Mouse (Mus musculus) embryonic facial prominence, embryonic 13.5 days (tissue): ENCODE results near the gene Rsad1. TPM values are rescaled to one million over a fixed set of nuclear protein-coding genes. Genes with fewer than 3 reads are reported as not detected.

Experiments
- ATAC-seq: fragments of 200-750 bp; cut with Nextera tagmentation; 2 replicates; pipeline ENCODE4 v1.8.0; 2017; ENCODE audit warnings: low read depth; ENCODE audit not compliant: insufficient number of reproducible peaks, insufficient read depth, low FRiP score, low TSS enrichment
- H3K27ac ChIP-seq: fragments of 300-500 bp; sonication (generic); 2 replicates; pipeline ENCODE4 v1.5.1; 2015; ENCODE audit warnings: moderate library complexity, mild to moderate bottlenecking, inconsistent platforms
- H3K27me3 ChIP-seq: fragments of 300-500 bp; sonication (generic); 2 replicates; pipeline ENCODE4 v1.6.1; 2015; ENCODE audit warnings: mild to moderate bottlenecking, inconsistent platforms
- H3K36me3 ChIP-seq: fragments of 300-500 bp; sonication (generic); 2 replicates; pipeline ENCODE4 v1.6.1; 2015; ENCODE audit warnings: mild to moderate bottlenecking, inconsistent platforms
- H3K4me1 ChIP-seq: fragments of 300-500 bp; sonication (generic); 2 replicates; pipeline ENCODE4 v1.6.1; 2015; ENCODE audit warnings: inconsistent platforms
- H3K4me2 ChIP-seq: fragments of 300-500 bp; sonication (generic); 2 replicates; pipeline ENCODE4 v1.6.1; 2015; ENCODE audit warnings: moderate library complexity, mild to moderate bottlenecking, inconsistent platforms
- H3K4me3 ChIP-seq: fragments of 300-500 bp; sonication (generic); 2 replicates; pipeline ENCODE4 v1.5.1; 2015; ENCODE audit warnings: mild to moderate bottlenecking, inconsistent platforms
- H3K9ac ChIP-seq: fragments of 300-500 bp; sonication (generic); 2 replicates; pipeline ENCODE4 v1.6.1; 2015; ENCODE audit warnings: mild to moderate bottlenecking, inconsistent platforms
- H3K9me3 ChIP-seq: fragments of 300-500 bp; sonication (generic); 2 replicates; pipeline ENCODE4 v1.6.1; 2016; ENCODE audit warnings: inconsistent platforms
- WGBS: fragments of 180-500 bp; shearing (Covaris S2); methylation state at CpG from one replicate; pipeline ENCODE4 v1.1.7; 2015; ENCODE audit warnings: mixed read lengths; 5-methylcytosine and 5-hydroxymethylcytosine counted together
- polyA plus RNA-seq: library from polyadenylated mRNA; unstranded; fragments of >200 nt; fragmentation: Nextera tagmentation; extraction: Ambion mirVana; gene quantifications from 2 replicates; pipeline ENCODE4 v1.2.1, GENCODE M21; 2015

The Rsad1 gene
- polyA plus RNA-seq, 1 experiment from 2014 or later, result 4.6 TPM

DNA sequence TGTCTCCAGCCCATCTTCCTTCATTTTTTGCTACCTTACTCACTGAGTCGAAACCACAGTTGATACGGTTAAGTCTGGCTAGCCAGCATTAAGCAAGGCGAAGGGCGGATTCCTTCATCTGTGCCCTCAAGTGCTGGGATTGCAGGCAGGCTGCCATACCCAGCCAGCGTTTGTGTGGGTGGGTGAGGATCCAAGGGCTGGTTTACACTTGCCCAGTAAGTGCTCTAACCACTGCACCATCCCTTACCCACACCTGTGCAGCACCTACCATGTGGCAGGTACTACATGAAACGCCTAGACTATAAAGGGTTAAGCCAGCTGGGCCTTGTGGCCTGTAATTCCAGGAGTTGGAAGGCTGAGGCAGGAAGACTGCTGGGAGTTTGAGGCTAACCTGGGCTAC, 1.8 kb downstream of the Rsad1 start:
- Histone ChIP-seq H3K4me3 (no peak overlapping the region), H3K4me2 (no peak overlapping the region), H3K9me3 (no peaks in the 10 kb centered on the region), H3K27me3 (no peaks in the 10 kb centered on the region), H3K4me1 (peaks cover 30% of the 10 kb centered on the region), H3K9ac (no peak overlapping the region), H3K36me3 (peaks cover 3% of the 10 kb centered on the region), H3K27ac (no peak overlapping the region)
- no peak for ATAC-seq
- 88% methylated on average over 6 of the region's 6 CpGs for WGBS

DNA sequence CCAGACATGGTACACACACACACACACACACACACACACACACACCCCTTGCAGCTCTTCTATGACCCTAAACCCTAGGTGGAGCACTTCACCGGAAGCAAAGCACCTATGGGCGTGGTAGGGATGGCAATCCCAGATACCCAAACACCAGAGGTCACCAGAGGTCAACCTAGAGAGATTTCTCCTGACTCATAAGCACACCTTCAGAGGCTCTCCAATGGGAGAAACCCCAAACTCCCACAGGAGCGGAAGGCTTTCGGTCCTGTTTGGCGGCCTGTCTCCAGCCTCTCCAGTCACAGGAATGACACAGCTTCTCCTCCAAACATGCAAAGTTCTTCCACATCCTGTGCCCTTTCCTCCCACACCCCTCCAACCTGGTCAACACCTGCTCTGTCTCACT, 2.7 kb downstream of the Rsad1 start:
- H3K9me3 ChIP-seq, result no peaks in the 10 kb centered on the region
- 92% methylated on average over 5 of the region's 5 CpGs for WGBS
- peaks cover 5% of the 10 kb centered on the region; the same call in 1 of the 2 replicates for H3K36me3 ChIP-seq
- no peak overlapping the region for H3K9ac ChIP-seq
- no peak overlapping the region for H3K27ac ChIP-seq
- no peak for ATAC-seq
- H3K27me3 ChIP-seq, result no peaks in the 10 kb centered on the region
- H3K4me2 ChIP-seq, result no peak overlapping the region
- peaks cover 30% of the 10 kb centered on the region for H3K4me1 ChIP-seq
- H3K4me3 ChIP-seq, result no peak overlapping the region

DNA sequence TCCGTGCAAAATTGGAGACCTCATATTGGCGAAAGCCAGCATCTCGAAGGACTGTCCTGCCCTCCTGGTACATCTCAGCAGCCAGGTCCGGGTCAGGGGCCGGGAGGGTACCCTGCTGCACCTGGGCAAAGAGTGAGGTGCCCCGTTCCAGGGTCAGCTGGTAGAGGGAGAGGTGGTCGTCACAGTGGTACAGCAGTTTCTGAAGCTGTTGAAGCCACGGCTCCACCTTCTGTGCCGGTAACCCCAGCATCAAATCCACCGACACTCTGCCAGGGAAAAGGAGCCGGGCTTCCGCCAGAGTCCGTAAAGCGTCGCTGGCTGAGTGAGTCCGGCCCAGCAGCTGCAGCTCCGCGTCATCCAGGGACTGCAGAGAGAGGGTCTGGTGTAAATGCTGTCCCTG, 4.6 kb downstream of the Rsad1 start:
- peaks cover 21% of the 10 kb centered on the region for H3K4me1 ChIP-seq
- H3K27ac ChIP-seq, result no peak overlapping the region
- 61% methylated on average over 18 of the region's 18 CpGs for WGBS
- peak overlapping the region; percentile 21 for H3K4me2 ChIP-seq
- H3K4me3 ChIP-seq, result no peak overlapping the region
- H3K9me3 ChIP-seq, result no peaks in the 10 kb centered on the region
- no peak overlapping the region for H3K9ac ChIP-seq
- H3K27me3 ChIP-seq, result no peaks in the 10 kb centered on the region
- no peak for ATAC-seq
- H3K36me3 ChIP-seq, result peaks cover 5% of the 10 kb centered on the region; the same call in 1 of the 2 replicates

DNA sequence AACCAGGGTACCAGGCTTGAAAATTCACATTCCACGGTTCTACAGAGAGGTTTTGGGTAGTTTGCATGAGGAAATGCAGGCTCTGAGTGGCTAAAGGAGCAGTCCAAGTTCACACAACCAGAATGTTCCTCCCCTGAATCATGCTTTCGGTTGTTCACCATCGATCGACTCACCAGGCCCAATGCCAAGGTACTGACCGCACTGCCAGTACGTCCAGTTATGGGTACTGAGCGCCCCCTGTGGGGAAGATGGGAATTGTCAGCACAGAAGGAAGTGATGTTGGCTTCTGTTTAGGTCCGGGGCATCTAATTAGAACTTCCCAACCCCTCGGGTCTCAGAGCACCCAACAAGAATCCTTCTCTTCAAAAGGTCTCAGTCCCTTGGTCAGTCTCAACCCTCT, 5.1 kb downstream of the Rsad1 start:
- ATAC-seq, result no peak
- H3K9ac ChIP-seq, result no peak overlapping the region

DNA sequence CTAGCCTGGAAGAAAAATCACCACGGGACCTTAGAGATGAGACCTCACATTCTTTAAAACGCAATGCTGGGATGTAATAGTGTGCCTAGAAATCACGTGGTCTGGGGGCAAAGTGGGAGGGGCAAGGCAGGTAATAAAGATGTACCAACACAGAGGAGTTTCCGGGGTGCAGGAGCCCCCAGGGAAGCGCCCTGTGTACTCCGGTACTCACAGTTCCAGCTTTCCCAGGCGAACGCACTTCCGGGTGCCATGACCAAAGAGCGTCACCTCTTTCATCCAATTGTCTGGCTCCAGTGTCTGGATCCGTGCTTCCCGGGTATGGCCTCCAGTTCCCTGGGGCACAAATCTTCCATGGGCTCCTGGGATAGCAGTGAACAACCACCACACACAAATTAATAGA, 5.7 kb downstream of the Rsad1 start:
- no peak overlapping the region for H3K4me2 ChIP-seq
- 83% methylated on average over 12 of the region's 12 CpGs for WGBS
- no peak overlapping the region for H3K4me3 ChIP-seq
- no peak for ATAC-seq
- no peak overlapping the region for H3K27ac ChIP-seq
- no peak overlapping the region for H3K9ac ChIP-seq
- H3K4me1 ChIP-seq, result peaks cover 26% of the 10 kb centered on the region
- H3K9me3 ChIP-seq, result no peaks in the 10 kb centered on the region
- peaks cover 5% of the 10 kb centered on the region; the same call in 1 of the 2 replicates for H3K36me3 ChIP-seq
- no peaks in the 10 kb centered on the region for H3K27me3 ChIP-seq

More for the DNA sequence above, 5.1 kb downstream of the Rsad1 start:
- no peak overlapping the region for H3K27ac ChIP-seq
- 28% methylated on average over 9 of the region's 9 CpGs for WGBS
- H3K4me1 ChIP-seq, result peaks cover 22% of the 10 kb centered on the region
- H3K36me3 ChIP-seq, result peaks cover 5% of the 10 kb centered on the region; the same call in 1 of the 2 replicates
- no peak overlapping the region for H3K4me3 ChIP-seq
- H3K27me3 ChIP-seq, result no peaks in the 10 kb centered on the region
- no peaks in the 10 kb centered on the region for H3K9me3 ChIP-seq
- H3K4me2 ChIP-seq, result peak overlapping the region; percentile 21

DNA sequence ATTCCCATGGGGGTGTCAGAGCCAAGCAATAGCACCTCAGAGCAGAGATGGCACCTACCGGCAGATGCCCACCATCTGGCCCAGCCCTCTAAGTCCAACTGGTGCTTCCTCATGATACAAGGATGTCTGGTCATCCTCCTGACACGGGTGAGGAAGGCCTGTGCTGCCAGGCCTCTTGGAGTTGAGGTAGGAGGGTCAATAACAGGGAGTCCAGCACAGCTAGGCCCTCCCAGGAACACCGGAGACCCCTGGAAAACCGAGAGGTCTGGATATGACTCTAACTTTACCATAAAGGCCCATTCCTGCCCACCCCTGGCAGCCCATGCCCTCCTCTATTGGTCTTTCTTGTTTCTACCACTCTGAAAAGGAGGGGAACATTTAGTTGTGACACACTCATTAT, 6.7 kb downstream of the Rsad1 start:
- Histone ChIP-seq H3K27me3 (no peaks in the 10 kb centered on the region), H3K36me3 (peaks cover 5% of the 10 kb centered on the region; the same call in 1 of the 2 replicates), H3K9ac (no peak overlapping the region), H3K4me3 (no peak overlapping the region), H3K4me2 (no peak overlapping the region), H3K9me3 (no peaks in the 10 kb centered on the region), H3K27ac (no peak overlapping the region), H3K4me1 (peaks cover 21% of the 10 kb centered on the region)
- 90% methylated on average over 4 of the region's 4 CpGs for WGBS
- ATAC-seq, result no peak

DNA sequence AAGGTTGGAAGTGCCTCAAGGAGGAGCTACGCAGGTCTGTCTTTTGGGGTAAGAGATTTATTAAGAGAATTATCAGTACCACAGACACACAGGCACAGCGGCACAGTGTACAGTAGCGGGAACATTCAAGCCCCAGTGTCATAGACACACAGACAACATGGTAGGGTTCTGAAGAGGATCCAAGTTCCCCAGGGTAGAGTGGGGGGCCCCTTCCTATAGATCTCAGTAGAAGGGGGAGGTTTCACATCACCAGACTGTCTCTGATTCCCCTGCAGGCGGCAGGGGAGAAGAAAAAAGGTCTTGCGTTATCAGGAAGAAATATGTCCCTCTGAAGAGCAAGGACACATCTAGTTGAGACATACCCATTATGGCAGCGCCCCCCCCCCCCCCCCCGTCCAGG, 9.3 kb downstream of the Rsad1 start:
- ATAC-seq, result no peak

DNA sequence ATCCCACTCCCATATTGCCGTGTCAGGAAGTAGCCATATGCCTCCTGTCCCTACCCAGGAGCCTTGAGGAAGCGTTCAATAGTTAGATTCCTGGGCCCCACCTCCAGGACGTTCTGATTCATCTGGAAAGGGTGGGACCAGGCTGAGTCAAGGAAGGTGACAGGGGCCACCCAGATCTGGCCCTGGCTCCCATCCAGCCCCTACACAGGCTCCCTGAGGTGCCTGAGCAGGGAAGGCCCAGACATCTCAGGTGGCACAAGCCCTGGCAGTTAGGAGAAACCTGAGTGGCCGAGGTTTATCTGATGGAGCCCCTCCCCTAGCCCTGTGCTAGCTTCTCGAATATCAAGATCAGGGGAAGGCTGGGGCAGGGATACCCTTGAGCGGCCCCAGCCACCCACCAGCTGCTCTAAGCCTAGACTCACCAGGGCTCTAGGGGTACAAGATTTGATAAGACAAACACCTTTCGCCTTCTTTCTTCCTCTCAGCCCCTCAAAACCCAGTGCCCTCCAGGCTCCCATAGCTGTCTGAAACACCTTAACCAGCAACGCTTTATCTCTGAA, 10.2 kb downstream of the Rsad1 start:
- H3K27me3 ChIP-seq, result no peaks in the 10 kb centered on the region
- peaks cover 5% of the 10 kb centered on the region; the same call in 1 of the 2 replicates for H3K36me3 ChIP-seq
- H3K4me3 ChIP-seq, result no peak overlapping the region
- no peak overlapping the region for H3K27ac ChIP-seq
- peak overlapping the region; percentile 49; the same call in 1 of the 2 replicates for H3K9ac ChIP-seq
- no peak overlapping the region for H3K4me2 ChIP-seq
- 38% methylated on average over 8 of the region's 8 CpGs for WGBS
- ATAC-seq, result 0 out of 2 replicates have a peak, but pooled peaks have one; percentile 23
- no peaks in the 10 kb centered on the region for H3K9me3 ChIP-seq
- peaks cover 14% of the 10 kb centered on the region for H3K4me1 ChIP-seq

More for the DNA sequence above, 9.3 kb downstream of the Rsad1 start:
- no peaks in the 10 kb centered on the region for H3K9me3 ChIP-seq
- peaks cover 5% of the 10 kb centered on the region; the same call in 1 of the 2 replicates for H3K36me3 ChIP-seq
- H3K9ac ChIP-seq, result no peak overlapping the region
- H3K4me2 ChIP-seq, result no peak overlapping the region
- no peak overlapping the region for H3K27ac ChIP-seq
- peaks cover 24% of the 10 kb centered on the region for H3K4me1 ChIP-seq
- no peaks in the 10 kb centered on the region for H3K27me3 ChIP-seq
- H3K4me3 ChIP-seq, result no peak overlapping the region
- 80% methylated on average over 7 of the region's 7 CpGs for WGBS

DNA sequence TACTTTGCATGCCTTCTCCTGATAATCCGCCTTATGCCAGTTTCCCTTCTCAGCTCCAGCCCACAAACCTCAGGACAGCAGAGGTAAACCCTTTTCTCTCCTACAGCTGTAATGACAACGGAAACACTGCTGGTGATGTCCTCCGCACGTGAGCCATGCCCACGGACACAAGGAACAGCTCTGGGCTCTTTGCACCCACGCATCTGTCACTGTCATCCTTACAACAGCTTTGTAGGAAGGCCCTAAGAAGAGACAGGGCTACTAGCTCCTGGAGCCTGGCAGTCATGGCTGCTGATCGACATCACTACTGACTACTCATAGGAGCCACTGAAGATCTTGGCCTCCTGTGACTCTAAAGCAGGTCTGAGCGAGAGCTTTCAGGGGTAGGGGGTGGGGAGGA, 15.9 kb downstream of the Rsad1 start:
- 82% methylated on average over 8 of the region's 8 CpGs for WGBS
- Histone ChIP-seq H3K4me1 (peaks cover 9% of the 10 kb centered on the region), H3K9me3 (no peaks in the 10 kb centered on the region), H3K27me3 (no peaks in the 10 kb centered on the region), H3K4me3 (no peak overlapping the region), H3K9ac (no peak overlapping the region), H3K36me3 (no peaks in the 10 kb centered on the region), H3K27ac (no peak overlapping the region), H3K4me2 (no peak overlapping the region)
- no peak for ATAC-seq

DNA sequence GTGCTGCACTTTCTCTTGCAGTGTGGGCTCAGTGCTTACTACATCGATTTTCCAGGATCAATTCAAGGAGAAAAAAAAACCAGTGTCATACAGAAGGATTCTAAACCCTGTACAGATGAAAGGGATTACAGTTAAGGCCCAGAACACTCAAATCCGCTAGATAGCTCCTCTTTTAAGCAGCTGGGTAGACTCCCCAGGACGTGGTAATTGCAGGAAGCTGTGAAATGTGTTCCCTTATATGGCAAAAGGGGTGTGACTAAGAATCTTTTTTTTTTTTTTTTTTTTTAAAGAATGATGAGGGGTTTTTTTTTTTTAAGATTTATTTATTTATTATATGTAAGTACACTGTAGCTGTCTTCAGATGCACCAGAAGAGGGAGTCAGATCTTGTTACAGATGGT, 20.2 kb downstream of the Rsad1 start:
- H3K4me3 ChIP-seq, result no peak overlapping the region
- ATAC-seq, result no peak
- no peaks in the 10 kb centered on the region for H3K36me3 ChIP-seq
- H3K27ac ChIP-seq, result no peak overlapping the region
- H3K4me1 ChIP-seq, result peaks cover 24% of the 10 kb centered on the region; the same call in 1 of the 2 replicates
- H3K27me3 ChIP-seq, result no peaks in the 10 kb centered on the region
- 43% methylated on average over 3 of the region's 3 CpGs for WGBS
- no peak overlapping the region for H3K9ac ChIP-seq
- no peaks in the 10 kb centered on the region for H3K9me3 ChIP-seq
- no peak overlapping the region for H3K4me2 ChIP-seq

DNA sequence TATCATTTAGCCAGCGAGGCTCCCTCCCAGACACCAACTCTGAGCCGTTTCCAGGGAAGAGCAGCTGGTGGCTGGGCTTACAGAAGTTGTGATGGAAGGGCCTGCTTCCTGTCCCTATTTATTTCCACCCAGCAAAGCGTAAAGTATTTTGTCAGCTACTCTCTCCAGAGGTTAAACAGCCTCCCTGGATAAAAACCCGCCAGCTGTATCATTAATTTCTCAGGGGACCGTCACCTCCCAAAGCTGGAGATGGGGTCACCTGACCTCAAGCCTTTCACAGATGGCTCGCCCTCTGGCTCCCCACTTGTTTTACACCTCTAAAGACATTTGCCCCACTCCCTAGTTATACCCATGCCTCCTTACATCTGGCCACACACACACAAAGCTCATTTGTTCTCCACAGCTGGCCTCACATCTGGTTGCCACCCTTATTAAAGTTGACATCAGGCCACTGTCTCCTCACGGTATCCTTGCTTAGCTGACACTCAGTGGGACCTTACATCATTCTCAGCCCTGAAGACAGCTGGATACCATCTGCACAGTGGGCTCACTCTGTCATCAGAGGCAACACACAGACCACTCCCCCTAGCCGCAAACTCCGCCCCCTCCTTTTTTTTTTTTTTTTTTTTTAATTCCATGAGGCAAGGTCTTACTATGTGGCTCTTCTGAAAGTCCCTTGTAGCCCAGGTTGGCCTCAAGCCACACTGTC, 22.7 kb downstream of the Rsad1 start:
- Histone ChIP-seq H3K27me3 (no peaks in the 10 kb centered on the region), H3K4me3 (no peak overlapping the region), H3K27ac (peak overlapping the region; percentile 41; the same call in 1 of the 2 replicates), H3K36me3 (no peaks in the 10 kb centered on the region), H3K4me2 (no peak overlapping the region), H3K9me3 (no peaks in the 10 kb centered on the region), H3K4me1 (peaks cover 24% of the 10 kb centered on the region), H3K9ac (no peak overlapping the region)
- 27% methylated on average over 9 of the region's 9 CpGs for WGBS
- no peak; the same call in 1 of the 2 replicates for ATAC-seq
